Mouse (Mus musculus): ENCODE measurements around the gene Slc6a4.

DNA sequence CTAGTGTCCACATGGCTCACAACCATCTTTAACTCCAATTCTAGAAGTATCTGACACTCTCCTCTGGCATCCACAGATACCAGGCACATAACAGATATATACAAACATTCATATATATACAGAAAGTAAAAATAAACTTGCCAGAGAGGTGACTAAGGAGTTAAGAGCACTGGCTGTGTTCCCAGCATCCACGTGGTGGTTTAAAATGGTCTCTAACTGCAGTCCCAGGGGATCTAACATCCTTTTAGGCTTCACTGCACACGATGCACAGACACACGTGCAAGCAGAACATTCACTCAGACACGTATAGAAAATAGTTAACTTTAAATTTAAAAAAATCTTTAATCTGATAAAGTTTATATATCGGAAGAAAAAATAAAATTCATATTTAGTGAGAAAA is 63.5 kb downstream of the Slc6a4 start:
- TF ChIP-seq POLR2A (IDR thresholded peaks at IDR 0.05; ENCODE audit: extremely low read depth, insufficient read depth, low read length), result no peak
- no peak for TF ChIP-seq CTCF (IDR thresholded peaks at IDR 0.05; ENCODE audit: extremely low read depth, insufficient read depth, low read length)

Data from cortical plate, adult 2 months (tissue).